Mouse (Mus musculus) stomach, embryonic 14.5 days (tissue): ENCODE data around the gene Ndufaf4. TPM values are rescaled to one million over a fixed set of nuclear protein-coding genes. Genes with fewer than 3 reads are reported as not detected.

Experiments used
- ATAC-seq: fragments of 200-750 bp; cut with Nextera tagmentation; 2 replicates; pipeline ENCODE4 v1.8.0; 2017; ENCODE audit warnings: low read depth, moderate TSS enrichment; ENCODE audit not compliant: insufficient number of reproducible peaks, insufficient read depth, low FRiP score
- H3K27ac ChIP-seq: fragments of 300-500 bp; sonication (generic); 2 replicates; pipeline ENCODE4 v1.5.1; 2014; ENCODE audit warnings: mild to moderate bottlenecking, low read length, moderate library complexity, mixed read lengths
- H3K27me3 ChIP-seq: fragments of 300-500 bp; sonication (generic); 2 replicates; pipeline ENCODE4 v1.6.1; 2014; ENCODE audit warnings: low read length, control low read depth, mixed read lengths; ENCODE audit not compliant: control insufficient read depth, insufficient read depth
- H3K36me3 ChIP-seq: fragments of 300-500 bp; sonication (generic); 2 replicates; pipeline ENCODE4 v1.6.1; 2014; ENCODE audit warnings: mild to moderate bottlenecking, control low read depth, low read length, moderate library complexity, mixed read lengths; ENCODE audit not compliant: control insufficient read depth, insufficient read depth
- H3K4me1 ChIP-seq: fragments of 300-500 bp; sonication (generic); 2 replicates; pipeline ENCODE4 v1.6.1; 2014; ENCODE audit warnings: low read length, control low read depth, mixed read lengths; ENCODE audit not compliant: control insufficient read depth, insufficient read depth
- H3K4me2 ChIP-seq: fragments of 300-500 bp; sonication (generic); replicated peaks from 2 replicates; pipeline ENCODE4 v1.6.1; 2014; ENCODE audit warnings: low read depth, low read length, control low read depth
- H3K4me3 ChIP-seq: fragments of 300-500 bp; sonication (generic); 2 replicates; pipeline ENCODE4 v1.5.1; 2014; ENCODE audit warnings: low read depth, low read length, control low read depth
- H3K9ac ChIP-seq: fragments of 300-500 bp; sonication (generic); replicated peaks from 2 replicates; pipeline ENCODE4 v1.6.1; 2014; ENCODE audit warnings: low read depth, mild to moderate bottlenecking, control low read depth, low read length, moderate library complexity, mixed read lengths
- H3K9me3 ChIP-seq: fragments of 300-500 bp; sonication (generic); 2 replicates; pipeline ENCODE4 v1.6.1; 2016; ENCODE audit warnings: low read depth, low read length, control low read depth; ENCODE audit not compliant: control insufficient read depth
- WGBS: fragments of 180-500 bp; shearing (Covaris S2); extraction: QIAGEN DNeasy Blood & Tissue Kit; methylation state at CpG from one replicate; pipeline ENCODE4 v1.1.7; 2014; 5-methylcytosine and 5-hydroxymethylcytosine counted together
- polyA plus RNA-seq: library from polyadenylated mRNA; unstranded; fragments of >200 nt; fragmentation: Nextera tagmentation; extraction: Ambion mirVana; gene quantifications from 2 replicates; pipeline ENCODE4 v1.2.1, GENCODE M21; 2014

Ndufaf4 gene
- polyA plus RNA-seq, 1 experiment from 2014 or later, result 49.7 TPM

DNA sequence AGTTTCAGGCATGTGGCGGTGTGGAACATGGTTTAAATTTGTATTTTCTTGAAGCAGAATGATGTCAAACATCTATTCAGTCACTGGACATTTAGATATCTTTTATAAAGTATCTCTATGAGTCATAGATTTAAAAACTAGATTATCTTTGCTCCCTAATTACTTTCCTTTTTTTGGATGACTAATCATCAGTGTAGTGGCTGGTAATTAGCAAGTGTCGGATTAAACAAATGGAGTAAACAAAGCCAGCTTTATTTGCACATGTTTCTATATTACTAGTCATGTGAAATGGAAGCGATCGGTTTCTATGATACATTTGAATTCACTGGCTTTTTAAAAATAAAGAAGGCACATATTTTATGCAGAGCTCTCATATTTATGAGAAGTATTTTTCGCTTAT is 31.0 kb downstream of the Ndufaf4 start:
- no peak for ATAC-seq
- Histone ChIP-seq H3K4me1 (no peaks in the 10 kb centered on the region), H3K9me3 (no peaks in the 10 kb centered on the region), H3K9ac (no peak overlapping the region), H3K36me3 (no peaks in the 10 kb centered on the region), H3K4me2 (no peak overlapping the region), H3K4me3 (no peak overlapping the region), H3K27me3 (no peaks in the 10 kb centered on the region), H3K27ac (no peak overlapping the region)
- WGBS, result 91% methylated on average over 5 of the region's 5 CpGs

DNA sequence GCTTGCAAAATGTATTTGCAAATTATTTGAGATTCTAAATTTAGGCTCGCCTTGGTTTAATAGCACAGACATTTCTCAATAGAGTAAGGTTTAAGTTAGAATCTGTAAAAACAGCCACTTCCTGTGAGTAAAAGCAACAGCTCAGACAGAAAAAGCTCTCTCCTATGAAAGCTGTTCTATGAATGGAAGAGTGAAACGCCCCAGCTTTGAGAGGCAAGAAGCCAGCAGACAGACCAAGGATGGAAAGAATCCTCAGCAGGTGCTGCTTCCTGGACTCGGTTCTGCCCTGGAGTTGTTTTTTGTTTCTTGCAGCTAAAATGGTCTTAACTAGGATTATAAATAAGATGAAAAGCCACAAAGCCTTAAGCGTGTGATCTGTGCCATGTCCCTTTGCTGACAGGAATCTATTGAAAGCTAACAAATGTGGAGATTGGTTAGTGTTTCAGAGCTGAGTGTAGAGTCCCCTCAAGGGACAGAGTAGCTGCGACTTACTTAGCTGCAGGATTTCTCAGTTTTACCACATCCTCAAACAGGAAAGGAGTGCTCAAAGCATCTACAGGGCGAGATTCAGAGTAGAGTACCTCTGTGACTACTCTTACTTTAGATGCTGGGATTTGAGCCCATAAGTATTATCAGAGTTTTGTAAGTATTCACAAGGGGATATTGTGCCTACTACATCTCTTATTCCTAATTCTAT is 45.0 kb downstream of the Ndufaf4 start:
- no peaks in the 10 kb centered on the region for H3K27me3 ChIP-seq
- WGBS, result 50% methylated on average over 6 of the region's 6 CpGs
- H3K9ac ChIP-seq, result no peak overlapping the region
- H3K4me3 ChIP-seq, result no peak overlapping the region
- no peaks in the 10 kb centered on the region for H3K36me3 ChIP-seq
- H3K27ac ChIP-seq, result no peak overlapping the region
- H3K4me1 ChIP-seq, result no peaks in the 10 kb centered on the region
- H3K9me3 ChIP-seq, result no peaks in the 10 kb centered on the region
- no peak overlapping the region for H3K4me2 ChIP-seq
- no peak for ATAC-seq

Other genes starting within 250 kb of the Ndufaf4 start
- gene Klhl32, start 47.0 kb upstream of the Ndufaf4 start, polyA plus RNA-seq, result 4.2 and 5.5 TPM in 2 replicates
- gene Gpr63, start 68.3 kb downstream of the Ndufaf4 start, polyA plus RNA-seq, result 5.1 and 5.3 TPM in 2 replicates